ENCODE assay signal across 16 mouse cellular contexts in the genomic region with DNA sequence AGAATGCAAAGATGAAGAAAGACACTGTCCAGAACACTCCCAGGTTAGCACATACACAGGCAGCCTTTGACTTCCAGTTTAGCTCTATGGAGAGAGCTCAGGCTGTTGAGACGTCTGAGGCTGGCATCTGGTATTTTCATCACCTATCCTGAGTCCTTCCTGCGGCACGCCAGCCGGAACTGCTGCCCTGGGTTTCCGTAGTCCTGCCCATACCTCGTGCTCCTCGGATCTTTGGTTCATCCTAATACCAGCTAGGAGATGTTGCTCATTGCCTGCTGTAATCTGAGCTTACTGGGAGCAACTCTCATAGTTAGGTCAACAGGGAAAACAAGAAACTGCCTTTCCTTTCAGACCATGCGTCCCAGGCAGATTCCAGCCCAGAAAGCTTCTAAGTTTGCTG.
DNase-seq lines count a peak whose midpoint lies in the region; ATAC-seq lines count a peak whose summit lies in the region.
"Had no signal": no experiment of that assay in that cellular context is flagged by ENCODE, and none has a peak within 500 bp of the region (broad histone marks: within the 10 kb centered on the region; RNA-seq: fewer than 3 reads in every experiment).

No protein-coding gene starts in this region.

- peak overlapping the region; percentile 5; the same call in 1 of the 2 replicates for H3K27ac ChIP-seq in intestine, embryonic 15.5 days
- no peak overlapping the region for H3K27ac ChIP-seq in intestine, embryonic 16.5 days (ENCODE audit: low read length)
- peak overlapping the region; percentile 75 for H3K27ac ChIP-seq in embryonic facial prominence, embryonic 10.5 days (replicated peaks)
- H3K27ac ChIP-seq in embryonic facial prominence, embryonic 15.5 days (replicated peaks), result peak overlapping the region; percentile 83
- H3K27ac ChIP-seq in limb, embryonic 15.5 days, result peak overlapping the region; percentile 38
- H3K27ac ChIP-seq: forebrain, embryonic 13.5 days; heart, embryonic 15.5 days; hindbrain, embryonic 10.5 days had no signal

- ATAC-seq in intestine, embryonic 15.5 days, result no peak
- ATAC-seq in intestine, embryonic 16.5 days, result no peak
- ATAC-seq in embryonic facial prominence, embryonic 15.5 days (ENCODE audit: insufficient number of reproducible peaks, low FRiP score, low TSS enrichment, low read depth), result no peak
- no peak for ATAC-seq in limb, embryonic 15.5 days (ENCODE audit: insufficient number of reproducible peaks, low FRiP score, low TSS enrichment, low read depth)
- no peak for ATAC-seq in inflammation-experienced regulatory T-cells, adult 6 months
- ATAC-seq: forebrain, embryonic 13.5 days had no signal

- 0 out of 2 replicates have a peak, but pooled peaks cover 6% of the 10 kb centered on the region for H3K4me1 ChIP-seq in intestine, embryonic 15.5 days (replicated peaks)
- peaks cover 4% of the 10 kb centered on the region; the same call in 1 of the 2 replicates for H3K4me1 ChIP-seq in intestine, embryonic 16.5 days (ENCODE audit: control insufficient read depth, insufficient read depth, low read length)
- H3K4me1 ChIP-seq in embryonic facial prominence, embryonic 10.5 days, result peaks cover 36% of the 10 kb centered on the region
- peaks cover 31% of the 10 kb centered on the region for H3K4me1 ChIP-seq in embryonic facial prominence, embryonic 15.5 days
- peaks cover 31% of the 10 kb centered on the region for H3K4me1 ChIP-seq in limb, embryonic 15.5 days
- H3K4me1 ChIP-seq: forebrain, embryonic 13.5 days; megakaryocyte, embryonic 14.5 days had no signal

- DNase-seq in embryonic facial prominence, embryonic 10.5 days (ENCODE audit: low spot score), result peak; percentile 34
- no peak for DNase-seq in cerebellum, adult 18-20 months
- DNase-seq: cerebellum, postnatal 14 days; left cerebral cortex, postnatal 4 days; lung, postnatal 14 days; right cerebral cortex, adult 18-20 months had no signal

- no peak overlapping the region for H3K4me2 ChIP-seq in intestine, embryonic 15.5 days (replicated peaks)
- no peak overlapping the region for H3K4me2 ChIP-seq in intestine, embryonic 16.5 days (ENCODE audit: low read depth, low read length)
- no peak overlapping the region for H3K4me2 ChIP-seq in embryonic facial prominence, embryonic 15.5 days (replicated peaks)
- H3K4me2 ChIP-seq in limb, embryonic 15.5 days, result no peak overlapping the region
- H3K4me2 ChIP-seq: forebrain, embryonic 13.5 days; heart, embryonic 15.5 days had no signal

- H3K36me3 ChIP-seq in intestine, embryonic 15.5 days, result no peaks in the 10 kb centered on the region
- no peaks in the 10 kb centered on the region for H3K36me3 ChIP-seq in intestine, embryonic 16.5 days (ENCODE audit: control insufficient read depth, insufficient read depth, low read length)
- H3K36me3 ChIP-seq in embryonic facial prominence, embryonic 10.5 days (replicated peaks), result no peaks in the 10 kb centered on the region
- H3K36me3 ChIP-seq in embryonic facial prominence, embryonic 15.5 days, result no peaks in the 10 kb centered on the region
- H3K36me3 ChIP-seq in limb, embryonic 15.5 days, result no peaks in the 10 kb centered on the region
- H3K36me3 ChIP-seq: G1E; heart, embryonic 15.5 days; hindbrain, embryonic 10.5 days had no signal

- no peaks in the 10 kb centered on the region for H3K27me3 ChIP-seq in intestine, embryonic 15.5 days (replicated peaks)
- H3K27me3 ChIP-seq in intestine, embryonic 16.5 days (replicated peaks; ENCODE audit: control insufficient read depth, insufficient read depth, low read length), result no peaks in the 10 kb centered on the region
- H3K27me3 ChIP-seq in embryonic facial prominence, embryonic 10.5 days (replicated peaks; ENCODE audit: low read depth, poor library complexity, severe bottlenecking), result no peaks in the 10 kb centered on the region
- no peaks in the 10 kb centered on the region for H3K27me3 ChIP-seq in embryonic facial prominence, embryonic 15.5 days
- no peaks in the 10 kb centered on the region for H3K27me3 ChIP-seq in limb, embryonic 15.5 days
- H3K27me3 ChIP-seq: forebrain, embryonic 13.5 days; heart, embryonic 15.5 days; megakaryocyte, embryonic 14.5 days had no signal

- WGBS in intestine, embryonic 15.5 days, result 41% methylated on average over 8 of the region's 8 CpGs
- 56% methylated on average over 8 of the region's 8 CpGs for WGBS in intestine, embryonic 16.5 days
- WGBS in embryonic facial prominence, embryonic 10.5 days, result 48% methylated on average over 8 of the region's 8 CpGs
- WGBS in embryonic facial prominence, embryonic 15.5 days, result 40% methylated on average over 8 of the region's 8 CpGs
- 28% methylated on average over 8 of the region's 8 CpGs for WGBS in limb, embryonic 15.5 days

- no peak overlapping the region for H3K9ac ChIP-seq in intestine, embryonic 15.5 days
- no peak overlapping the region for H3K9ac ChIP-seq in intestine, embryonic 16.5 days (ENCODE audit: low read depth, low read length)
- H3K9ac ChIP-seq in embryonic facial prominence, embryonic 15.5 days, result no peak overlapping the region
- no peak overlapping the region for H3K9ac ChIP-seq in limb, embryonic 15.5 days
- H3K9ac ChIP-seq: forebrain, embryonic 13.5 days; heart, embryonic 15.5 days had no signal

- no peak overlapping the region for H3K4me3 ChIP-seq in intestine, embryonic 15.5 days (replicated peaks)
- no peak overlapping the region for H3K4me3 ChIP-seq in intestine, embryonic 16.5 days (ENCODE audit: low read length)
- H3K4me3 ChIP-seq in embryonic facial prominence, embryonic 10.5 days, result no peak overlapping the region
- H3K4me3 ChIP-seq in embryonic facial prominence, embryonic 15.5 days (replicated peaks), result no peak overlapping the region
- H3K4me3 ChIP-seq in limb, embryonic 15.5 days, result no peak overlapping the region
- H3K4me3 ChIP-seq: forebrain, embryonic 13.5 days; heart, embryonic 15.5 days; hindbrain, embryonic 10.5 days; megakaryocyte, embryonic 14.5 days had no signal

- H3K9me3 ChIP-seq in intestine, embryonic 15.5 days, result no peaks in the 10 kb centered on the region
- no peaks in the 10 kb centered on the region for H3K9me3 ChIP-seq in intestine, embryonic 16.5 days (ENCODE audit: control insufficient read depth, low read length)
- H3K9me3 ChIP-seq in embryonic facial prominence, embryonic 10.5 days, result no peaks in the 10 kb centered on the region
- H3K9me3 ChIP-seq in embryonic facial prominence, embryonic 15.5 days (replicated peaks), result no peaks in the 10 kb centered on the region
- no peaks in the 10 kb centered on the region for H3K9me3 ChIP-seq in limb, embryonic 15.5 days
- H3K9me3 ChIP-seq: forebrain, embryonic 13.5 days; heart, embryonic 15.5 days; hindbrain, embryonic 10.5 days had no signal
